Mouse (Mus musculus) adrenal gland, postnatal 25 days (tissue): ENCODE data around the gene Cntfr. TPM values are rescaled to one million over a fixed set of nuclear protein-coding genes. Genes with fewer than 3 reads are reported as not detected.

Source experiments
- DNase-seq: peaks from one replicate; pipeline ENCODE4 v3.0.0; 2021; ENCODE audit warnings: mixed read lengths
- total RNA-seq: library from RNA; stranded (reverse); gene quantifications from 2 replicates; pipeline ENCODE4 v1.2.3, GENCODE M21; 2021

Gene Cntfr
- total RNA-seq, 1 experiment from 2014 or later: 46.3 TPM

GRCm38 (mm10) chr4:41679291-41679690, 17.6 kb downstream of the Cntfr start:
- DNase-seq: no peak

- no peak for DNase-seq
Observed at GRCm38 (mm10) chr4:41678863-41679262, 18.0 kb downstream of the Cntfr start.

GRCm38 (mm10) chr4:41677006-41677629, 19.8 kb downstream of the Cntfr start:
- peak; percentile 84 for DNase-seq

GRCm38 (mm10) chr4:41676248-41677005, 20.5 kb downstream of the Cntfr start:
- DNase-seq: peak; percentile 50

GRCm38 (mm10) chr4:41673186-41673585, 23.7 kb downstream of the Cntfr start:
- DNase-seq: no peak

GRCm38 (mm10) chr4:41672522-41672963, 24.3 kb downstream of the Cntfr start:
- no peak for DNase-seq

GRCm38 (mm10) chr4:41671963-41672480, 24.9 kb downstream of the Cntfr start:
- no peak for DNase-seq

GRCm38 (mm10) chr4:41671500-41671899, 25.4 kb downstream of the Cntfr start:
- DNase-seq: no peak

GRCm38 (mm10) chr4:41670836-41671235, 26.1 kb downstream of the Cntfr start:
- no peak for DNase-seq

GRCm38 (mm10) chr4:41666646-41667045, 30.2 kb downstream of the Cntfr start:
- DNase-seq: no peak

GRCm38 (mm10) chr4:41665009-41665675, 31.7 kb downstream of the Cntfr start:
- DNase-seq: peak; percentile 61

- no peak for DNase-seq
Observed at GRCm38 (mm10) chr4:41664533-41664932, 32.4 kb downstream of the Cntfr start.

GRCm38 (mm10) chr4:41663614-41664013, 33.3 kb downstream of the Cntfr start:
- DNase-seq: no peak

GRCm38 (mm10) chr4:41662723-41663122, 34.2 kb downstream of the Cntfr start:
- DNase-seq: no peak

- no peak for DNase-seq
Observed at GRCm38 (mm10) chr4:41660851-41661430, 35.9 kb downstream of the Cntfr start.

GRCm38 (mm10) chr4:41659556-41659955, 37.3 kb downstream of the Cntfr start:
- no peak for DNase-seq

- DNase-seq: peak; percentile 61
Observed at GRCm38 (mm10) chr4:41658566-41659384, 38.1 kb downstream of the Cntfr start.

GRCm38 (mm10) chr4:41655525-41655924, 41.4 kb downstream of the Cntfr start:
- DNase-seq: no peak

GRCm38 (mm10) chr4:41654217-41654616, 42.7 kb downstream of the Cntfr start:
- DNase-seq: peak; percentile 71

GRCm38 (mm10) chr4:41653730-41654129, 43.2 kb downstream of the Cntfr start:
- no peak for DNase-seq

GRCm38 (mm10) chr4:41653296-41653695, 43.6 kb downstream of the Cntfr start:
- DNase-seq: peak; percentile 78

GRCm38 (mm10) chr4:41648627-41649026, 48.3 kb downstream of the Cntfr start:
- DNase-seq: no peak
